Mouse (Mus musculus) midbrain, embryonic 13.5 days (tissue): ENCODE measurements at regions not wholly inside any gene's neighbourhood (a gene's known extent, or its start where the extent isn't known, plus 50 kb on each side); places are given as distances from the start of the nearest gene placed in this dataset.
A peak's percentile ranks its signal among the peaks of the same experiment; 100 is the strongest.

Experiments
- ATAC-seq: fragments of 200-750 bp; cut with Nextera tagmentation; 2 replicates; pipeline ENCODE4 v1.8.0; 2017; ENCODE audit warnings: mild to moderate bottlenecking, moderate TSS enrichment, moderate library complexity
- H3K27ac ChIP-seq: fragments of 300-500 bp; sonication (generic); 2 replicates; pipeline ENCODE4 v1.5.1; 2015; ENCODE audit warnings: inconsistent platforms, mild to moderate bottlenecking, moderate library complexity
- H3K27me3 ChIP-seq: fragments of 300-500 bp; sonication (generic); 2 replicates; pipeline ENCODE4 v1.6.1; 2015; ENCODE audit warnings: mild to moderate bottlenecking, inconsistent platforms
- H3K36me3 ChIP-seq: fragments of 300-500 bp; sonication (generic); 2 replicates; pipeline ENCODE4 v1.6.1; 2015; ENCODE audit warnings: mild to moderate bottlenecking, inconsistent platforms
- H3K4me1 ChIP-seq: fragments of 300-500 bp; sonication (generic); replicated peaks from 2 replicates; pipeline ENCODE4 v1.6.1; 2015; ENCODE audit warnings: inconsistent platforms
- H3K4me2 ChIP-seq: fragments of 300-500 bp; sonication (generic); replicated peaks from 2 replicates; pipeline ENCODE4 v1.6.1; 2015; ENCODE audit warnings: moderate library complexity, mild to moderate bottlenecking, inconsistent platforms
- H3K4me3 ChIP-seq: fragments of 300-500 bp; sonication (generic); replicated peaks from 2 replicates; pipeline ENCODE4 v1.5.1; 2015; ENCODE audit warnings: mild to moderate bottlenecking, inconsistent platforms
- H3K9ac ChIP-seq: fragments of 300-500 bp; sonication (generic); replicated peaks from 2 replicates; pipeline ENCODE4 v1.6.1; 2015; ENCODE audit warnings: mild to moderate bottlenecking, inconsistent platforms
- H3K9me3 ChIP-seq: fragments of 300-500 bp; sonication (generic); 2 replicates; pipeline ENCODE4 v1.6.1; 2016; ENCODE audit warnings: mild to moderate bottlenecking, inconsistent platforms
- WGBS: fragments of 180-500 bp; shearing (Covaris S2); methylation state at CpG from one replicate; pipeline ENCODE4 v1.1.7; 2015; 5-methylcytosine and 5-hydroxymethylcytosine counted together

- H3K27ac ChIP-seq, result no peak overlapping the region
- H3K36me3 ChIP-seq, result no peaks in the 10 kb centered on the region
- 0 out of 2 replicates have a peak, but pooled peaks have one; percentile 56 for ATAC-seq
- no peak overlapping the region for H3K9ac ChIP-seq
- H3K27me3 ChIP-seq, result no peaks in the 10 kb centered on the region
- 77% methylated on average over 1 of the region's 1 CpGs for WGBS
- no peak overlapping the region for H3K4me3 ChIP-seq
- no peak overlapping the region for H3K4me2 ChIP-seq
- H3K9me3 ChIP-seq, result no peaks in the 10 kb centered on the region
- H3K4me1 ChIP-seq, result no peaks in the 10 kb centered on the region
These were observed 595.4 kb downstream of the Sema5a start for GRCm38 (mm10) chr15:32839966-32840365.
